Mouse (Mus musculus) adrenal gland, adult (tissue): ENCODE results near the gene Rpl27.
A peak's percentile ranks its signal among the peaks of the same experiment; 100 is the strongest.
"Not testable (repeated sequence)": the region's sequence is repeated elsewhere in the genome, so short reads cannot be mapped to it uniquely, and the experiment has no call there.

Experiments used
- DNase-seq, 2 experiments: peaks; one replicate each; pipeline ENCODE4 v3.0.0; 2022 to 2023; ENCODE audit warnings: low spot score in 1 of 2; ENCODE audit not compliant: inconsistent age in 2 of 2

Rpl27 gene

GRCm38 (mm10) chr11:101442127-101442693 is at the start of gene Rpl27:
Rpl27 (plus strand) TSS chr11:101442298.
- peak; percentile 99 for DNase-seq

GRCm38 (mm10) chr11:101395110-101395509 is 47.0 kb upstream of the Rpl27 start:
- peak; percentile 78 to 90 for DNase-seq

GRCm38 (mm10) chr11:101415306-101415705 is 26.8 kb upstream of the Rpl27 start:
- DNase-seq = peak in 1 of 2 experiments; percentile 67

- DNase-seq = peak in 1 of 2 experiments; percentile 54
Measured at GRCm38 (mm10) chr11:101416433-101417100, 25.5 kb upstream of the Rpl27 start.

GRCm38 (mm10) chr11:101417101-101417855 is 24.8 kb upstream of the Rpl27 start, which contains the start of gene Aarsd1:
Aarsd1 (minus strand) TSS chr11:101417615.
- DNase-seq = peak; percentile 89 to 97

GRCm38 (mm10) chr11:101418991-101419390 is 23.1 kb upstream of the Rpl27 start:
- no peak for DNase-seq

- no peak for DNase-seq
Measured at GRCm38 (mm10) chr11:101419610-101420009, 22.5 kb upstream of the Rpl27 start.

GRCm38 (mm10) chr11:101420148-101420547 is 21.9 kb upstream of the Rpl27 start:
- no peak for DNase-seq

- no peak for DNase-seq
Measured at GRCm38 (mm10) chr11:101424105-101424851, 17.8 kb upstream of the Rpl27 start, which contains the start of gene Gm27029. Gm27029 (minus strand) TSS chr11:101424796.

- DNase-seq = peak; percentile 97 to 99
Measured at GRCm38 (mm10) chr11:101424925-101425813, 16.9 kb upstream of the Rpl27 start, which contains the start of the genes Rundc1 and Ptges3l. Rundc1 (plus strand) TSS chr11:101425085. Ptges3l (minus strand) TSS chr11:101425333.

GRCm38 (mm10) chr11:101426165-101426564 is 15.9 kb upstream of the Rpl27 start:
- no peak for DNase-seq

- peak; percentile 66 to 72 for DNase-seq
Measured at GRCm38 (mm10) chr11:101431327-101431726, 10.8 kb upstream of the Rpl27 start.

- peak; percentile 65 to 82 for DNase-seq
Measured at GRCm38 (mm10) chr11:101433396-101433795, 8.7 kb upstream of the Rpl27 start.

GRCm38 (mm10) chr11:101435831-101436230 is 6.3 kb upstream of the Rpl27 start:
- DNase-seq = no peak

GRCm38 (mm10) chr11:101436916-101437315 is 5.2 kb upstream of the Rpl27 start:
- DNase-seq = no peak

- not testable (repeated sequence) for DNase-seq
Measured at GRCm38 (mm10) chr11:101438006-101438405, 4.1 kb upstream of the Rpl27 start.

GRCm38 (mm10) chr11:101441450-101442126 is 510 bp upstream of the Rpl27 start:
- not testable (repeated sequence) for DNase-seq

- DNase-seq = no peak
Measured at GRCm38 (mm10) chr11:101442760-101443159, 662 bp downstream of the Rpl27 start.

GRCm38 (mm10) chr11:101446319-101446718 is 4.2 kb downstream of the Rpl27 start:
- DNase-seq = no peak
